19 mouse cellular contexts compared by ENCODE assay signal in the genomic region with DNA sequence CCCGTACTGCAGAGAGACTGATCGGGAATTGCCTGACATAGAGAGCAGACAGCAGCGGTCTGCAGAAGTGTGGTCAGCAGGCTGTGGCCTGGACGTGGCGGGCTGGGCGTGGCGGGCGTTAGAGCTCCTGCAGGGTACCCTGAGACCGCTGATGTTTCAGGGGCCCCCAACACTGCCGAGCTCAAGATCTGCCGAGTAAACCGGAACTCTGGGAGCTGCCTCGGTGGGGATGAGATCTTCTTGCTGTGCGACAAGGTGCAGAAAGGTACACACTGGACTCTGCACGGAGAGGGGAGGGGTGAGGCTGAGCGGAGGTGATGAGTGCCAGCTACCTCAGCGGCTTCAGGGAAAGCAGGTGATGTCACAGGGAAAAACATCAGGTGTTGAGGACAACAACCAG.
"Had no signal": no experiment of that assay in that cellular context is flagged by ENCODE, and none has a peak within 500 bp of the region (broad histone marks: within the 10 kb centered on the region; RNA-seq: fewer than 3 reads in every experiment).

No protein-coding gene starts in this region.

- H3K9me3 ChIP-seq: midbrain, embryonic 12.5 days; midbrain, embryonic 15.5 days; neural tube, embryonic 12.5 days; neural tube, embryonic 15.5 days had no signal

- H3K27me3 ChIP-seq: midbrain, embryonic 12.5 days; midbrain, embryonic 15.5 days; neural tube, embryonic 12.5 days; neural tube, embryonic 15.5 days had no signal

- H3K4me2 ChIP-seq: lung, embryonic 14.5 days; midbrain, embryonic 12.5 days; midbrain, embryonic 15.5 days; neural tube, embryonic 12.5 days; neural tube, embryonic 15.5 days had no signal

- H3K9ac ChIP-seq: liver, embryonic 14.5 days; liver, postnatal 0 days; lung, embryonic 14.5 days; midbrain, embryonic 12.5 days; midbrain, embryonic 15.5 days; neural tube, embryonic 15.5 days had no signal

- H3K27ac ChIP-seq: left cerebral cortex, adult 2 months; liver, embryonic 14.5 days; macrophage; midbrain, embryonic 12.5 days; midbrain, embryonic 15.5 days; neural tube, embryonic 12.5 days; neural tube, embryonic 15.5 days; stomach, postnatal 0 days had no signal

- ATAC-seq: liver, postnatal 0 days; lung, postnatal 0 days; midbrain, embryonic 15.5 days had no signal

- H3K4me3 ChIP-seq: left cerebral cortex, adult 2 months; midbrain, embryonic 12.5 days; midbrain, embryonic 15.5 days; neural tube, embryonic 12.5 days; neural tube, embryonic 15.5 days had no signal

- DNase-seq: kidney, postnatal 10 days; layer of hippocampus, postnatal 36 days; lung, embryonic 14.5 days; right cerebral cortex, adult 18-20 months; right cerebral cortex, postnatal 14 days; right cerebral cortex, postnatal 4 days; thymus, adult 2 months; thymus, postnatal 14 days; thymus, postnatal 4 days had no signal
